Mouse (Mus musculus) limb, embryonic 11.5 days (tissue): ENCODE measurements around the gene Gm49380. TPM values are rescaled to one million over a fixed set of nuclear protein-coding genes. Genes with fewer than 3 reads are reported as not detected.
A peak's percentile ranks its signal among the peaks of the same experiment; 100 is the strongest.

Source experiments
- ATAC-seq: fragments of 200-750 bp; cut with Nextera tagmentation; 2 replicates; pipeline ENCODE4 v1.8.0; 2017; ENCODE audit warnings: low read depth; ENCODE audit not compliant: insufficient number of reproducible peaks, low FRiP score, low TSS enrichment
- DNase-seq: peaks from one replicate; pipeline ENCODE4 v3.0.0-alpha.2; 2015; ENCODE audit warnings: low spot score
- H3K27ac ChIP-seq: fragments of 300-500 bp; sonication (generic); replicated peaks from 2 replicates; pipeline ENCODE4 v1.5.1; 2014; ENCODE audit warnings: low read depth, mild to moderate bottlenecking, low read length
- H3K27me3 ChIP-seq: fragments of 300-500 bp; sonication (generic); 2 replicates; pipeline ENCODE4 v1.6.1; 2014; ENCODE audit warnings: mild to moderate bottlenecking, low read length, mixed read lengths; ENCODE audit not compliant: control insufficient read depth, insufficient read depth
- H3K36me3 ChIP-seq: fragments of 300-500 bp; sonication (generic); 2 replicates; pipeline ENCODE4 v1.6.1; 2014; ENCODE audit warnings: mild to moderate bottlenecking, low read length, moderate library complexity, mixed read lengths; ENCODE audit not compliant: control insufficient read depth, insufficient read depth
- H3K4me1 ChIP-seq: fragments of 300-500 bp; sonication (generic); 2 replicates; pipeline ENCODE4 v1.6.1; 2014; ENCODE audit warnings: low read length, mixed read lengths; ENCODE audit not compliant: control insufficient read depth, insufficient read depth
- H3K4me2 ChIP-seq: fragments of 300-500 bp; sonication (generic); 2 replicates; pipeline ENCODE4 v1.6.1; 2014; ENCODE audit warnings: low read depth, mild to moderate bottlenecking, moderate library complexity; ENCODE audit not compliant: severe bottlenecking
- H3K4me3 ChIP-seq: fragments of 300-500 bp; sonication (generic); 2 replicates; pipeline ENCODE4 v1.5.1; 2014; ENCODE audit warnings: low read depth, low read length
- H3K9ac ChIP-seq: fragments of 300-500 bp; sonication (generic); 2 replicates; pipeline ENCODE4 v1.6.1; 2014; ENCODE audit warnings: mild to moderate bottlenecking, low read length
- H3K9me3 ChIP-seq: fragments of 300-500 bp; sonication (generic); 2 replicates; pipeline ENCODE4 v1.6.1; 2016; ENCODE audit warnings: low read length; ENCODE audit not compliant: control insufficient read depth
- WGBS: fragments of 180-500 bp; shearing (Covaris S2); extraction: QIAGEN DNeasy Blood & Tissue Kit; methylation state at CpG from one replicate; pipeline ENCODE4 v1.1.7; 2014; 5-methylcytosine and 5-hydroxymethylcytosine counted together
- polyA plus RNA-seq: library from polyadenylated mRNA; unstranded; fragments of >200 nt; fragmentation: Nextera tagmentation; extraction: Ambion mirVana; gene quantifications from 2 replicates; pipeline ENCODE4 v1.2.1, GENCODE M21; 2014

The Gm49380 gene
- polyA plus RNA-seq, 1 experiment from 2014 or later: not detected

DNA sequence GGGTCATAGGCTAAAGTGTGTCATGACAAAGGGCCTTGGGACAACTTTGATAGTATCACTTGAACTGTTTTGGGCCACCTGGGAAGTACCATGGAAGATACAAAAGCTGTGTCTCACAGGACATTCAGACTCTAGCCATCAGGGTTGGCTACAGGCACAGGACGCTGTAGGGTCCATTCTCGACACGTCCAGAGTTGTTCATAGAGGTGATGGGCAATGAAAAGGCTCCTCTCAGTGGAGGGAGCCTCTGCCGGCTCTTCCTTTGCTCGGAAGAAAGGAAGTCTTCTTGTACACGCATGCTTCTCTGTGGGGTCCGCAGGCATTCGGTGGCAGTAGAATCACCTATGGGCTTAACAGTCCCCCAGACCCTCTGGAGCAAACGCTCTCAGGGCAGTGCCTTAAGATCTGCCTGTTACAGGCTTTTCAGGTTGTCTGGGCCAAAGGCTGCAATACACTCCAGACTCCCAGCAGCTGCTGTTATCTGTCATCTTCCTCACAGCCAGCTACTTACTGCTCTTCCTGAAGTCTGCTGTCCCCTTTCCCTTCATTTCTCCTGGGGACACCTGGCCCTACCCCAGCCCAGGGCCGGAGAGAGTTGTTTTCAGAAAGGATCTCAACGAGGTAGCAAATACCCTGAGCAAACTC lies 35.9 kb downstream of the Gm49380 start:
- Histone ChIP-seq H3K4me2 (no peak overlapping the region), H3K9me3 (no peaks in the 10 kb centered on the region), H3K9ac (no peak overlapping the region), H3K4me3 (no peak overlapping the region), H3K36me3 (no peaks in the 10 kb centered on the region), H3K27ac (no peak overlapping the region), H3K4me1 (peaks cover 15% of the 10 kb centered on the region; the same call in 1 of the 2 replicates), H3K27me3 (no peaks in the 10 kb centered on the region)
- WGBS: 77% methylated on average over 11 of the region's 11 CpGs
- peak; percentile 19 for DNase-seq
- no peak for ATAC-seq

DNA sequence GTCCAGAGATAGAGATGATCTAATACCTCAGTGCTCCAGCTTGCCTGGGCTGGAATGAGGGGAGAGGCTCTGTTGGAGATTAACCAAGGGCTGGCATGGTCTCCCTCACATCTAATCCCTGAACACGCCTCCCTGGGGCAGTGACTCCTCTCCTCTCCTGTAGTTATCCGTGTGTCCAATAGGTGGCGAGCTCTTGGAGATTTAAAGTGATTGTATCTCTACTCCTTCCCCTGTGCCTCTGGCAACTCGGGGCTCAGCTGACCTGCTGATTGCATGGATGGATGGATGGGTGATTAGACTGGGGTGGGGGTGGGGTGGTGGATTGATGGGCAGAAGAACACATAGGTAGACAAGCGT lies 36.6 kb downstream of the Gm49380 start:
- Histone ChIP-seq H3K9me3 (no peaks in the 10 kb centered on the region), H3K27me3 (no peaks in the 10 kb centered on the region), H3K9ac (no peak overlapping the region), H3K4me2 (no peak overlapping the region), H3K4me1 (peaks cover 14% of the 10 kb centered on the region), H3K36me3 (no peaks in the 10 kb centered on the region), H3K27ac (no peak overlapping the region), H3K4me3 (no peak overlapping the region)
- 17% methylated on average over 5 of the region's 5 CpGs for WGBS
- DNase-seq (peak; percentile 64), ATAC-seq (no peak)

DNA sequence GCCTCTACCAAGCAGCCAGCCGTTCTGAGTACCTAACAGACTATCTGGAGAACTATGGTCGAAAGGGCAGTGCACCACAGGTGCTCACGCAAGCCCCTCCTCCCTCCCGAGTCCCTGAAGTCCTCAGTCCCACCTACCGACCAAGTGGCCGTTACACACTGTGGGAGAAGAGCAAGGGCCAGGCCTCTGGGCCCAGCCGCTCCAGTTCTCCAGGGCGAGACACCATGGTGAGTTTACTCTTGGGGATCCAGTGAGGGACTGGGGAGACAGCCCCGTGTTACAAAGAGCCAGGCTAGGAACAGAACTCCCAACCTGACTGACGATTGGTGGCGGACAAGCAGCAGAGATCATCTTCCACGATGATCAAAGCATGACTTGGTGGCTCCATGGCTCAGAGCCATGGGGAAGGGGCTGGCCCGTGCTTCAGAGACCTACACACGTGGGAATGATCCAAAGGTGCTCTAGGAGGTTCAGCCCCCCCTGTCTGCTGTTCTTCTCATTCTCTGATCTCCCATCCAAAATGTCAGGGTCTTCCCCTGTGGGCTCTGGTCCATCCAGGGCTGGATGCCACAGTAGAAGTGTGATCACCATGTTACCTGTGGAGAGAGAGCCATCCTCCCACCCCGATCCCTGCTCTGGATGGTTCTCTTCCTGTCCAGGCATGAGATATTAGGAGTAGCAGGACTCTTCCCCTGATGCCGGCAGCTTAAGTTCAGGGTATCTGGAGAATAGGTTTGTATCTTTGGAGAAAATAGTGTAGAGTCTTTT lies 37.1 kb downstream of the Gm49380 start:
- WGBS: 68% methylated on average over 16 of the region's 16 CpGs
- H3K4me3 ChIP-seq: no peak overlapping the region
- H3K9me3 ChIP-seq: no peaks in the 10 kb centered on the region
- no peak overlapping the region for H3K9ac ChIP-seq
- H3K4me1 ChIP-seq: peaks cover 14% of the 10 kb centered on the region
- H3K36me3 ChIP-seq: no peaks in the 10 kb centered on the region
- DNase-seq (no peak), ATAC-seq (no peak)
- no peaks in the 10 kb centered on the region for H3K27me3 ChIP-seq
- H3K27ac ChIP-seq: no peak overlapping the region
- H3K4me2 ChIP-seq: no peak overlapping the region

DNA sequence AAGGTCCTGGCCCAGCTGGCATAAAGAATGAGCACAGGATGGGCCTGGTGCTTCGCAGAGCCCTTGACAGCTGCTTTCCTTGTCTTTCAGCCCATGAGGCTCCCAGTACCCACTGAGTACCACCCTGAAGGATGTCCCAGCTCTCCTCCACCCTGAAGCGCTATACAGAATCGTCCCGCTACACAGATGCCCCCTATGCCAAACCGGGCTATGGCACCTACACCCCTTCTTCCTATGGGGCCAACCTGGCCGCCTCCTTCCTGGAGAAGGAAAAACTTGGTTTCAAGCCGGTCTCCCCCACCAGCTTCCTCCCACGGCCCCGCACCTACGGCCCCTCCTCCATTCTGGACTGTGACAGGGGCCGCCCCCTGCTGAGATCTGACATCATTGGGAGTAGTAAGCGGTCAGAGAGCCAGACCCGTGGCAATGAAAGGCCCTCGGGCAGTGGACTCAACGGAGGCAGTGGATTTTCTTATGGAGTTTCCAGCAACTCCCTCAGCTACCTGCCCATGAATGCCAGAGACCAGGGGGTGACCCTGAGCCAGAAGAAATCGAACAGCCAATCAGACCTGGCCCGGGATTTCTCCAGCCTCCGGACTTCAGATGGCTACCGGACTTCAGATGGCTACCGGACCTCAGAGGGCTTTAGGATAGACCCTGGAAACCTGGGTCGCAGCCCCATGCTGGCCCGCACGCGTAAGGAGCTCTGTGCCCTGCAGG lies 37.9 kb downstream of the Gm49380 start:
- Histone ChIP-seq H3K4me3 (no peak overlapping the region), H3K4me2 (no peak overlapping the region), H3K9me3 (no peaks in the 10 kb centered on the region), H3K36me3 (no peaks in the 10 kb centered on the region), H3K9ac (no peak overlapping the region), H3K4me1 (peaks cover 20% of the 10 kb centered on the region), H3K27me3 (no peaks in the 10 kb centered on the region), H3K27ac (no peak overlapping the region)
- DNase-seq: no peak
- WGBS: 70% methylated on average over 24 of the region's 24 CpGs
- ATAC-seq: no peak

DNA sequence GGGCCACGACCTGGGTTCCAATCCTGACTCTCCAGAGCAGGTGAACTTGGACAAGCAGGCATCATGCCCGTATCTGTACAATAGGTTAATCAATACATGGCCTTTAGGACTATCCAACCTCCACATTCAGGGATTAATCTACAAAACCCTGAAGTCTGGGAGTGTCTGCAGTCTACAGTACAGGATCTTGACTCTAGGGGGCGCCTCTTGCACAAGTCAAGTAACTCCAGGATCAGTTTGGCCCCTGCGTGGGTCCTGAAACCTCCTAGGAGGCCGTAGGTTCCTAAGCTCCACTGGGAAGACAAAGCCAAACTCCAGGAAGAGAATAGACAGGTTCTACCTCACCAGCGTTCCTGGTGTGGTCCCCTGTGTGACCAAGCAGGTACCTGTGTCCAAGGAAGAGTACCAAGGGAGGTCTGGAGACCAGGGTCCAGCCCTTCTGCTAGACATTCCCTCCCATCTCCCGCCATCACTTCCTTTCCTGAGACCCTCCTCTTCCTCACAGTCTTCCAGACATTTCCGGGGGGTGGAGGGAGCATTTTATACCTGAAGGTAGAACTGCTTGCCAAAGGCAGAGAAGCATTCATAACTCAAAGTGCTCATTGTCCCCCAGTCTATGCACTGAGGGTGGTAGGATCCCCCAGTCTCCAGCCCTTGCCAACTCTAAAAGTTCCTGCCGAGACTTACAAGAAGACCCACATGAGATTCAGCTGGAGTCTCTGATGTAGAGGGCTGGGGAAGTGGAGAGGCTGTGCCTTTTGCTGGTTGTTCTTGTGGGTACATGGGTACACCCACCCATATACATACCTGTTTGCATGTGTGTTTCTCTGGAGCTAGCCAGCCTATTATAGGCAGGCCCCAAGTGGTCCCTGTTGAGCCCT lies 38.7 kb downstream of the Gm49380 start:
- H3K4me1 ChIP-seq: peaks cover 22% of the 10 kb centered on the region
- H3K27me3 ChIP-seq: no peaks in the 10 kb centered on the region

DNA sequence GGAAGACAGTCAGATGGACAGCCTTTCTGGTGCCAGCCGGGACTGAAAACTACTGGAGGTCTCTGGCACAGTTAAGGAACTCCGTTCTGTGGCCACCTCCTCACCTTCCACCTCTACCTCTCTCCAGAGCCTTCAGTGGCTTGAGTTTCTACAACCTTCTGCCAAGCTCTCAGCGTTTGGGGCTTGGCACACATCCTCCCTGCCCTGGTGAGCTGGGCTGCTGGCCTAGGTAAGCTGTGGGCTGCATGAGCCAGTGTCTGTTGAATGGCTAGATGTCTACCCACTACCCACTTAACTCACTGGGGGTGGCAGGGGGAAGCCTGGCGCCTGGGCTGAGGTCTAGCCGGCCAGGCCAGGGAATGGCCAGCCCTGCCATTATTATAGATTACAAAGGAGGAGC lies 40.2 kb downstream of the Gm49380 start:
- H3K4me2 ChIP-seq: no peak overlapping the region
- DNase-seq: no peak
- H3K27me3 ChIP-seq: no peaks in the 10 kb centered on the region
- no peaks in the 10 kb centered on the region for H3K36me3 ChIP-seq
- H3K9ac ChIP-seq: no peak overlapping the region
- no peak for ATAC-seq
- no peaks in the 10 kb centered on the region for H3K9me3 ChIP-seq
- no peak overlapping the region for H3K4me3 ChIP-seq
- H3K4me1 ChIP-seq: peaks cover 17% of the 10 kb centered on the region
- H3K27ac ChIP-seq: no peak overlapping the region
- 64% methylated on average over 5 of the region's 5 CpGs for WGBS

More for the DNA sequence above, 38.7 kb downstream of the Gm49380 start:
- H3K27ac ChIP-seq: no peak overlapping the region
- no peak overlapping the region for H3K9ac ChIP-seq
- ATAC-seq: no peak
- no peak overlapping the region for H3K4me3 ChIP-seq
- no peaks in the 10 kb centered on the region for H3K9me3 ChIP-seq
- DNase-seq: peak; percentile 53
- H3K4me2 ChIP-seq: no peak overlapping the region
- whole genome bisulfite sequencing: 62% methylated on average over 9 of the region's 9 CpGs
- H3K36me3 ChIP-seq: no peaks in the 10 kb centered on the region

DNA sequence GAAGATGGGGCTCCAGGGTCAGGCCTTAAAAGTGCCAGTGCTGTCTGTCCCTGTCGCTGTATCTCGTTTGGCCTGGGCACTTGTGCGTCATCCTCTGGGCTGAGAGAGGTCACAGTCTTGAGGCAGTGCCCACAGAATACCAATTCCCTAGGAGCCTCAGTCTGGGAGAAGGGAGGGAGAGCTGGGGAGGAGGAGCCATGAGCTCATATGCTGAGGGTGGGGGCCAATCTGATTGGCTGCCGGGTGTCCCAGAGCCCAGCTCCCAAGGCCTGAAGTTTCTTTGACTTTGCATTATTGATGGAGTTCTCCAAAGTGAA lies 40.7 kb downstream of the Gm49380 start:
- Histone ChIP-seq H3K27ac (no peak overlapping the region), H3K27me3 (no peaks in the 10 kb centered on the region), H3K36me3 (no peaks in the 10 kb centered on the region), H3K9me3 (no peaks in the 10 kb centered on the region), H3K4me2 (no peak overlapping the region), H3K4me1 (peaks cover 17% of the 10 kb centered on the region), H3K4me3 (no peak overlapping the region), H3K9ac (no peak overlapping the region)
- ATAC-seq (no peak), DNase-seq (no peak)
- 23% methylated on average over 4 of the region's 4 CpGs for WGBS
